Mouse (Mus musculus): ENCODE results near the gene Kdm2a. TPM values are rescaled to one million over a fixed set of nuclear protein-coding genes. Genes with fewer than 3 reads are reported as not detected.
"Not testable (repeated sequence)": the region's sequence is repeated elsewhere in the genome, so short reads cannot be mapped to it uniquely, and the experiment has no call there.

Kdm2a gene
- polyA plus RNA-seq, 1 experiment from 2014 or later: 32.8 TPM

GRCm38 (mm10) chr19:4384322-4384721 is 13.8 kb downstream of the Kdm2a start:
- Histone ChIP-seq H3K36me3 (ENCODE audit: insufficient read depth, low read length) (peaks cover 9% of the 10 kb centered on the region; the same call in 1 of the 2 replicates), H3K27ac (no peak overlapping the region), H3K9ac (ENCODE audit: low read depth, low read length) (no peak overlapping the region), H3K4me1 (replicated peaks; ENCODE audit: insufficient read depth, low read length) (no peaks in the 10 kb centered on the region), H3K27me3 (ENCODE audit: insufficient read depth, low read length) (no peaks in the 10 kb centered on the region), H3K4me3 (replicated peaks; ENCODE audit: low read depth, low read length) (no peak overlapping the region), H3K4me2 (ENCODE audit: low read length) (no peak overlapping the region), H3K9me3 (replicated peaks; ENCODE audit: low read length) (no peaks in the 10 kb centered on the region)
- 36% methylated on average over 1 of the region's 1 CpGs for WGBS
- ATAC-seq (replicated peaks; ENCODE audit: low FRiP score, low read depth) (no peak), DNase-seq (ENCODE audit: low spot score) (no peak)
- peak; percentile 25; the same call in 1 of the 2 replicates for TF ChIP-seq CTCF (IDR thresholded peaks at IDR 0.05; ENCODE audit: low read depth)

DNA sequence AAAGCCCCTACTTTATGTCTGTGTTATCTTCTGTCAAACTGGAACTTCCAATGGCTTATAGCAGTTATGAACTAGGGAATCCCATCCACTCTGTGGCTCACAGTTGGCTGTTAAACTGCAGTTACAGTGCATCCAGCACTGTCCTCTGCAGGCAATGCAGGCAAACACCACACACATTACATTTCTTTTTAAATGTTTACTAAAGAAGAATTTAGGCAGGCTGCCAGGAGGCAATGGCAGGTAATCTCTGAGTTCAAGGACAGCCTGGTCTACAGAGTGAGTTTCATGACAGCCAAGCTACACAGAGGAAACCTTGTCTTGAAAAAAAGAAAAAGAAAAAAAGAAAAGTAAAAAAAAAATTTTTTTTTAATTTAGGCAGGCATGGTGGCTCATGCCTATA is 14.8 kb downstream of the Kdm2a start:
- no peaks in the 10 kb centered on the region for H3K4me1 ChIP-seq (replicated peaks; ENCODE audit: insufficient read depth, low read length)
- DNase-seq (ENCODE audit: low spot score) (no peak), ATAC-seq (replicated peaks; ENCODE audit: low FRiP score, low read depth) (no peak)
- H3K36me3 ChIP-seq (ENCODE audit: insufficient read depth, low read length): peaks cover 9% of the 10 kb centered on the region; the same call in 1 of the 2 replicates
- no peak overlapping the region for H3K4me2 ChIP-seq (ENCODE audit: low read length)
- no peak for TF ChIP-seq CTCF (IDR thresholded peaks at IDR 0.05; ENCODE audit: low read depth)
- no peak overlapping the region for H3K9ac ChIP-seq (ENCODE audit: low read depth, low read length)
- H3K27me3 ChIP-seq (ENCODE audit: insufficient read depth, low read length): no peaks in the 10 kb centered on the region
- no peak overlapping the region for H3K4me3 ChIP-seq (replicated peaks; ENCODE audit: low read depth, low read length)
- no peak overlapping the region for H3K27ac ChIP-seq
- no peaks in the 10 kb centered on the region for H3K9me3 ChIP-seq (replicated peaks; ENCODE audit: low read length)

- not testable (repeated sequence) for H3K4me3 ChIP-seq (replicated peaks; ENCODE audit: low read depth, low read length); DNase-seq (ENCODE audit: low spot score); H3K4me2 ChIP-seq (ENCODE audit: low read length); H3K4me1 ChIP-seq (replicated peaks; ENCODE audit: insufficient read depth, low read length); H3K27me3 ChIP-seq (ENCODE audit: insufficient read depth, low read length); H3K27ac ChIP-seq; ATAC-seq (replicated peaks; ENCODE audit: low FRiP score, low read depth); H3K36me3 ChIP-seq (ENCODE audit: insufficient read depth, low read length); H3K9ac ChIP-seq (ENCODE audit: low read depth, low read length); H3K9me3 ChIP-seq (replicated peaks; ENCODE audit: low read length)
- 59% methylated on average over 1 of the region's 1 CpGs for WGBS
- peak; percentile 30; the same call in 1 of the 2 replicates for TF ChIP-seq CTCF (IDR thresholded peaks at IDR 0.05; ENCODE audit: low read depth)
Observed at GRCm38 (mm10) chr19:4382303-4382702, 15.8 kb downstream of the Kdm2a start.

- Histone ChIP-seq H3K36me3 (ENCODE audit: insufficient read depth, low read length) (0 out of 2 replicates have a peak, but pooled peaks cover 2% of the 10 kb centered on the region), H3K4me3 (replicated peaks; ENCODE audit: low read depth, low read length) (no peak overlapping the region), H3K9ac (ENCODE audit: low read depth, low read length) (no peak overlapping the region), H3K4me1 (replicated peaks; ENCODE audit: insufficient read depth, low read length) (no peaks in the 10 kb centered on the region), H3K27me3 (ENCODE audit: insufficient read depth, low read length) (no peaks in the 10 kb centered on the region), H3K9me3 (replicated peaks; ENCODE audit: low read length) (no peaks in the 10 kb centered on the region), H3K4me2 (ENCODE audit: low read length) (no peak overlapping the region), H3K27ac (no peak overlapping the region)
- WGBS: 61% methylated on average over 2 of the region's 2 CpGs
- TF ChIP-seq CTCF (IDR thresholded peaks at IDR 0.05; ENCODE audit: low read depth): no peak
- DNase-seq (ENCODE audit: low spot score): no peak
- no peak for ATAC-seq (replicated peaks; ENCODE audit: low FRiP score, low read depth)
Observed at GRCm38 (mm10) chr19:4370656-4371055, 27.4 kb downstream of the Kdm2a start.

GRCm38 (mm10) chr19:4370254-4370653 is 27.8 kb downstream of the Kdm2a start:
- no peak for DNase-seq (ENCODE audit: low spot score)
- Histone ChIP-seq H3K4me2 (ENCODE audit: low read length) (no peak overlapping the region), H3K36me3 (ENCODE audit: insufficient read depth, low read length) (0 out of 2 replicates have a peak, but pooled peaks cover 2% of the 10 kb centered on the region), H3K27me3 (ENCODE audit: insufficient read depth, low read length) (no peaks in the 10 kb centered on the region), H3K9ac (ENCODE audit: low read depth, low read length) (no peak overlapping the region), H3K4me3 (replicated peaks; ENCODE audit: low read depth, low read length) (no peak overlapping the region), H3K27ac (no peak overlapping the region), H3K9me3 (replicated peaks; ENCODE audit: low read length) (no peaks in the 10 kb centered on the region), H3K4me1 (replicated peaks; ENCODE audit: insufficient read depth, low read length) (no peaks in the 10 kb centered on the region)
- TF ChIP-seq CTCF (IDR thresholded peaks at IDR 0.05; ENCODE audit: low read depth): no peak
- WGBS: 57% methylated on average over 1 of the region's 1 CpGs
- no peak for ATAC-seq (replicated peaks; ENCODE audit: low FRiP score, low read depth)

GRCm38 (mm10) chr19:4349455-4349854 is 48.6 kb downstream of the Kdm2a start:
- no peak for TF ChIP-seq CTCF (IDR thresholded peaks at IDR 0.05; ENCODE audit: low read depth)
- ATAC-seq (replicated peaks; ENCODE audit: low FRiP score, low read depth): no peak
- Histone ChIP-seq H3K36me3 (ENCODE audit: insufficient read depth, low read length) (peaks cover 36% of the 10 kb centered on the region), H3K27ac (no peak overlapping the region), H3K9me3 (replicated peaks; ENCODE audit: low read length) (no peaks in the 10 kb centered on the region), H3K27me3 (ENCODE audit: insufficient read depth, low read length) (no peaks in the 10 kb centered on the region), H3K4me3 (replicated peaks; ENCODE audit: low read depth, low read length) (no peak overlapping the region), H3K4me1 (replicated peaks; ENCODE audit: insufficient read depth, low read length) (no peaks in the 10 kb centered on the region), H3K4me2 (ENCODE audit: low read length) (no peak overlapping the region), H3K9ac (ENCODE audit: low read depth, low read length) (no peak overlapping the region)
- DNase-seq (ENCODE audit: low spot score): no peak
- WGBS: 83% methylated on average over 2 of the region's 2 CpGs

DNA sequence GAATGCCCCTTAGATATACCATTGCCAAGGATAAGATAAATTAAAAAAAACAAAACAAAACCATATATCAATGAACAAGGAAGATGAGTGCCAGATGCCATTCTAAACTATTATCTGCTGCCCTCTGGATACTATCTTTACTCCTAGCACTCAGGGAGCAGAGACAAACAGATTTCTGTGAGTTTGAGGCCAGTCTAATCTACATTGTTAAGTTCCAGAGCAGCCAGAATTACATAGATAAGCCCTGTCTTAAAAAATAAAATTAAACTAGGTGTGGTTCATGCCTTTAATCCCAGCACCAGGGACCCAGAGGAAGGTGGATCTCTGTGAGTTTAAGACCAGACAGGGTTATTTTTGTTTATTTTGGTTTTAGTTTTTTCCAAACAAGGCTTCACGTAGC is 51.6 kb downstream of the Kdm2a start:
- no peaks in the 10 kb centered on the region for H3K4me1 ChIP-seq (replicated peaks; ENCODE audit: insufficient read depth, low read length)
- ATAC-seq (replicated peaks; ENCODE audit: low FRiP score, low read depth): no peak
- no peak overlapping the region for H3K4me3 ChIP-seq (replicated peaks; ENCODE audit: low read depth, low read length)
- H3K27me3 ChIP-seq (ENCODE audit: insufficient read depth, low read length): no peaks in the 10 kb centered on the region
- H3K27ac ChIP-seq: no peak overlapping the region
- no peak for TF ChIP-seq CTCF (IDR thresholded peaks at IDR 0.05; ENCODE audit: low read depth)
- 100% methylated on average over 1 of the region's 1 CpGs for WGBS
- H3K4me2 ChIP-seq (ENCODE audit: low read length): no peak overlapping the region
- H3K9me3 ChIP-seq (replicated peaks; ENCODE audit: low read length): no peaks in the 10 kb centered on the region
- H3K36me3 ChIP-seq (ENCODE audit: insufficient read depth, low read length): peaks cover 51% of the 10 kb centered on the region
- H3K9ac ChIP-seq (ENCODE audit: low read depth, low read length): no peak overlapping the region
- DNase-seq (ENCODE audit: low spot score): no peak

Measured in kidney, postnatal 0 days (tissue).